Mouse (Mus musculus) layer of hippocampus, postnatal 25 days (tissue): Measurements from ENCODE around the gene Tbc1d10b. TPM values are rescaled to one million over a fixed set of nuclear protein-coding genes. Genes with fewer than 3 reads are reported as not detected.

Experiments used
- DNase-seq, 2 experiments: peaks; one replicate each; pipeline ENCODE4 v3.0.0; 2022; ENCODE audit warnings: mixed read lengths in 2 of 2, low spot score in 1 of 2; ENCODE audit errors: extremely low spot score in 1 of 2
- total RNA-seq, 2 experiments: library from RNA; stranded (reverse); gene quantifications; 2 replicates each; pipeline ENCODE4 v1.2.3; 2021

Tbc1d10b gene
- total RNA-seq, 2 experiments from 2014 or later, result 97.2 to 99.9 TPM

- DNase-seq, result no peak
These were observed 17.1 kb upstream of the Tbc1d10b start for GRCm38 (mm10) chr7:127225147-127225995.

GRCm38 (mm10) chr7:127224616-127225015 lies 16.3 kb upstream of the Tbc1d10b start:
- no peak for DNase-seq

GRCm38 (mm10) chr7:127223515-127224478 lies 15.5 kb upstream of the Tbc1d10b start:
- no peak for DNase-seq

GRCm38 (mm10) chr7:127223106-127223505 lies 14.8 kb upstream of the Tbc1d10b start:
- DNase-seq, result no peak

- DNase-seq, result no peak
These were observed 12.2 kb upstream of the Tbc1d10b start for GRCm38 (mm10) chr7:127220440-127220839.

- DNase-seq, result no peak
These were observed 10.4 kb upstream of the Tbc1d10b start for GRCm38 (mm10) chr7:127218670-127219069.

- no peak for DNase-seq
These were observed 9.8 kb upstream of the Tbc1d10b start for GRCm38 (mm10) chr7:127217901-127218642.

- no peak for DNase-seq
These were observed 9.2 kb upstream of the Tbc1d10b start for GRCm38 (mm10) chr7:127217475-127217874.

- no peak for DNase-seq
These were observed 8.0 kb upstream of the Tbc1d10b start for GRCm38 (mm10) chr7:127216307-127216706.

- peak in 1 of 2 experiments; percentile 45 for DNase-seq
These were observed 7.0 kb upstream of the Tbc1d10b start for GRCm38 (mm10) chr7:127214981-127215871.

GRCm38 (mm10) chr7:127214521-127214920 lies 6.3 kb upstream of the Tbc1d10b start:
- no peak for DNase-seq

GRCm38 (mm10) chr7:127213930-127214329 lies 5.7 kb upstream of the Tbc1d10b start:
- no peak for DNase-seq

- DNase-seq, result no peak
These were observed 5.2 kb upstream of the Tbc1d10b start for GRCm38 (mm10) chr7:127213485-127213884.

GRCm38 (mm10) chr7:127212432-127213250 lies 4.4 kb upstream of the Tbc1d10b start:
- DNase-seq, result no peak

- no peak for DNase-seq
These were observed 2.9 kb upstream of the Tbc1d10b start for GRCm38 (mm10) chr7:127211014-127211745.

GRCm38 (mm10) chr7:127210266-127210665 lies 2.0 kb upstream of the Tbc1d10b start:
- DNase-seq, result no peak

GRCm38 (mm10) chr7:127209851-127210250 lies 1.6 kb upstream of the Tbc1d10b start:
- DNase-seq, result no peak
